Mouse (Mus musculus): ENCODE data around the gene Tmcc1.
"Not testable (repeated sequence)": the region's sequence is repeated elsewhere in the genome, so short reads cannot be mapped to it uniquely, and the experiment has no call there.

The Tmcc1 gene

DNA sequence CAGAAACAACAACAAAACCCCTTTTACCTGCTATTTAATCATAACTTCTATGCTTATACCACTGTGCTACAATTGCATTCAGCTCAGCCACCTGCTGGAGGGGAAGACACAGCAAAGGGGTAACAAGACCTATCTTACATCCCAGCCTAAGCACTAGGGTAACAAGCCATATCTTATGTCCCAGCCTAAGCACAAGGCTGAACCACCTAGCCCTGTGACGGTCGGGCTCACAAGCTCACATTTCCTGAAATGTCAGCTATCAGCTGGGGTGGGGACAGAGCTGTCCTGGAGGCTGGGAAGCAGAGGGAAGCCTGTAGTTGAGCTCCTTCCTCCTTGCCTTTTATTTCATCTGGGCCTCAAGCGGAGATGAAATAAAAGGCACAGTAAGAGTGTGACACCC, 115.7 kb downstream of the Tmcc1 start:
- no peak for ATAC-seq (ENCODE audit: low TSS enrichment)

DNA sequence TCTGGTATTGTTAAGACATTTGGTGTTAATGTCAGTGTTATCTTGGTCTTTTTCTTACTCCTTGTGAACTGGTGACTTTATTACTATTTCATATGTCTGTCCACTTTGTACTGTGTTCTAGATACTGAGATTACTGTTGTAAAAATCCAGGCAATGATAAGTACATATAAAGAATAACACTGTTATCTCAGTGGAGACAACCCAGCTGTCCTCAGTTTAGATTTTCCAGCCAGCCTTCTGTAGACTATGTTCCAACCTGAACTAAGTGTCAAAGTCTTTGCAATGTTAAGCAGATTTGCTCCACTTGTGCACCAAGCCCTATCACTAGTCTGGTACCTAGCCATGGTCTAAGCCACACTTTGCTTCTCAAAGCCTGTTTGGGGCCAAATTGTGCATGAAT, 118.4 kb downstream of the Tmcc1 start:
- ATAC-seq (ENCODE audit: low TSS enrichment) = no peak

- ATAC-seq (ENCODE audit: low TSS enrichment) = no peak
Measured at GRCm38 (mm10) chr6:116073610-116074009, 119.7 kb downstream of the Tmcc1 start.

DNA sequence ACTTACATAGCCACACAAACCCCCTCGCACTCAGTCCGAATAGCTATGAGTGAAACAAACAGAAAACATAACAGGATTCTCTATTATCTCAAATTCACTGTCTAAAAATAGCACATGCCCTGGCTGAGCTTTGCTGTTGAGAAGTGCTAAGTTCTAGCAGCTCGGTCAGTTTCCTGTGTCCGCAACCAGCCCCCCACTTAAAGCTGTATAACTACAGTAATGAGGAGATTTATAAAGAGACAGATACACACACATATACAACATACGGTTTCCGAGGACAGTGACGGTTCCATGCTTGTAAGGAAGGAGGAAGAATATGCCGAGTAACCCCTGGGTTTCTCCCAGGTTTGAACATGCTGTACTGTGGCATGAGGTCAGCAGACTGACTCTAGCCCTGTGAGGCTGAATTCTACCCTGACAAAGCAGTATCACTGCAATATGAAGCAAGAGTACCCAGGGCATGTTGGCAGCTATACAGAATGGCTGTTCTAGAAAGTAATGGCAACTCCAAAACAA, 120.5 kb downstream of the Tmcc1 start:
- ATAC-seq (ENCODE audit: low TSS enrichment) = no peak

DNA sequence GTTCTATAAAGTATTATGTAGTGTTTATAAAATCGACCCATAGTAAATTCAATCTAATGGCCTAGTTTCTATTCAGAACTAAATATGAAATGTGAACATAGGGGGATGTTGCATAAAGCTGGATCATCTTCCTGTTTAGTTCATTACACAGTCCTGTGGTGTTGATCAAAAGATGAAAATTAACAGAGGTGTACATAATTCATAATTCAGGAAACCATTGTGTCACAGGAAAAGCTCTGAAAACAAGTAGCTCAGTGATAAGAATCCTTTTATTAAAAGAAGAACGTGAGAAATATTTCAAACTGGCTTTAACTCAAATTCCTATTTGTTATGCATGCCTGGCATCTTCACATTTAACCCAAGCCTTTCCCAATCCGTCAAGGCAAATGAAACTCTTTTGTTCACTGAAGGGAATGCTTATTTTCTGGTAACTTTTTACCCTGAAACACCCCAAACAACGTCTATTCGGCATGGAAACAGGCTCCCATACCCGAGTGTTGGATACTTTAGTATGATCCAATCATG, 121.0 kb downstream of the Tmcc1 start:
- no peak for ATAC-seq (ENCODE audit: low TSS enrichment)

GRCm38 (mm10) chr6:116071781-116072180, 121.5 kb downstream of the Tmcc1 start:
- no peak for ATAC-seq (ENCODE audit: low TSS enrichment)

GRCm38 (mm10) chr6:116070558-116070957, 122.7 kb downstream of the Tmcc1 start:
- ATAC-seq (ENCODE audit: low TSS enrichment) = no peak

DNA sequence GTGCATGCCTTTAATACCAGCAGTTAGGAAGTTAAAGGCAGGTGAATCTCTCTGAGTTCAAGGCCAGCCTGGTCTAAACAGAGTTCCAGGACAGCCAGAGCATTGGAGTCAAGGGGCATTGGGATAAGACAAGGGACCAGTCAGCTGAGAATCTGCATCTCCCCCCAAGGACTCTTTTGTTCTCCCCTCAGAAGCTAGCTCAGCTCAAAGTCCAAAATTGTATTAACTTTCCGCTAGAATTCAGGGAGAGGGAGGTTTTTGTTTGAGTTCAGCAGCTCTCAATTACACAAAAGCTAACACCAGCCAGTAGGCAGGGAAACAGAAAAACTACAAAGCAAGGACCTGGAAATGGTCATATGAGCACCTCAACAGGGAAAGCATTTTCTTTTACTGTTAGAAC, 129.8 kb downstream of the Tmcc1 start:
- no peak for ATAC-seq (ENCODE audit: low TSS enrichment)

GRCm38 (mm10) chr6:116059542-116059941, 133.7 kb downstream of the Tmcc1 start:
- not testable (repeated sequence) for ATAC-seq (ENCODE audit: low TSS enrichment)

DNA sequence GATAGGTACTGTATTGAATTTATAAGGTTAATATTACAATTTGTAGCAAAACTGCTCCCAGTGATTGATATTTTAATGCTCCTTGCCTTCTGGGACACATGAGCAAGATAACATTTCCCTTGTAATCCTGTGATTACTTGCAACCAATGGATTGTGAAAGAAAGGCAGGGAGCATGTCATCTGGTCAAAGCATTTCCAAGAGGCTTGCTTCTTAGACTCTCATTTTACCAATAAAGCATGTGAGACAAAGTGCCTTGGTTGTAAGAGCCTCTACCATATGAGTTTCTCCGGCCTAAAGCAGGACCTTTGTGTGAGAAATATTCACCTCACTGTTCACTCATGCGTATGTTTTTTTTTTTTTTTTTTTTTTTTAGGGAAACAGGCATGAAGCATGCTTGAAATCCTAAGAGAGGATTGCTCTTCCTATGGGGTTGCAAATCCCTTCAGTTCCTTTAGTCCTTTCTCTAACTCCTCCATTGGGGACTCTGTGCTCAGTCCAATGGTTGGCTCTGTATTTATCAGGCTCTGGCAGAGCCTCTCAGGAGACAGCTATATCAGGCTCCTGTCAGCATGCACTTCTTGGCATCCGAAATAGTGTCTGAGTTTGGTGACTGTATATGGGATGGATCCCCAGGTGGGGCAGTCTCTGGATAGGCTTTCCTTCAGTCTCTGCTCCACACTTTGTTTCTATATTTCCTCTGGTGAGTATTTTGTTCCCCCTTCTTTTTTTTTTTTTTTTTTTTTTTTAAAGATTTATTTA, 134.6 kb downstream of the Tmcc1 start:
- no peak for ATAC-seq (ENCODE audit: low TSS enrichment)

DNA sequence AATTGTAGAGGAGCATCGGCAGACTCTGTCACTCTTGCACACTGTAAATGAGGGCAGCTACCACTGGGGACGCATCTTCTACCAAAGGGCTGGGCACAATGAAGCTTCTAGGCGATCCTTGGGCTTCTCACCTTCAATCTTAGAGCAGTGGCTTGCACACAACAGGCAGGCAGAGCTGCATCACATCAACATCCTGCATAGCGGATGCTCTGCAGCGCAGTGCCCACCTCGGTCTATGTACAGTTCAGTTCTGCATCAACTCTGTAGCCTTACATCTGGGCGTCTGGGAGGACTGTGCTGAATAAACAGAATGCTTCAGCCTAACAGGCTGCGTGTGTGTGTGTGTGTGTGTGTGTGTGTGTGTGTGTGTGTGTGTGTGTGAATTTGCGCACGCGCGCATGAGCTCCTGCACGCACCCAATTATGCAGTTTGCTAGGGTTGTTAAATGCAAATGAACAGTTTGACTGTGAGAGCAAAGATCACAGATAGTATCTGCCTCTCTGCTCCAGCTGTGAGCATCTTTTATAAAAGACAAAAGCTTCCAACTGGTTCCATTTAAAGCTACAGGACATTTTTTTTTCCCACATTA, 136.5 kb downstream of the Tmcc1 start:
- ATAC-seq (ENCODE audit: low TSS enrichment) = peak; percentile 64

- ATAC-seq (ENCODE audit: low TSS enrichment) = no peak
Measured at GRCm38 (mm10) chr6:116055766-116056165, 137.5 kb downstream of the Tmcc1 start.

DNA sequence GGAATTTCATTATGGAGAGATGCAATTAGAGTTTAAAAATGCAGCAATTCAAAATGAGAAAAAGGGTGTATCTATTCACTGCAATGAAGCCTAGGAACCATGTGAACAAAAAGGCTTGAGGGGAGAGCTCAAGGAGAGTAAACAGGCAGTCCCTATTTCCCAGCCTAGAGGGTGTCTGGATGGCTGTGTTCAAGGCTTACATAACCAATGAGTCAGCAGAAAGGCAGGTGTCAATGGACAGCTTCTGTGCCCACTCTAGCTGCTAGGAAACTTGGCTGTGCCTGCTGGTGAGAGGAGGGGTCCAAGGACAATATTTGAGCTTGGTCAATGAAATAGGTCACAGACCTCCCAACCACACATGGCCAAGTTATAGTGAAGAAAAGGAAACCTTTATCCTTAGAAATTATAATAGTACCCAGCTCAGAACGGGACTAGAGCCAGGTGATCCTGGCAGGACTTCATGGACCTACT, 138.2 kb downstream of the Tmcc1 start:
- peak; percentile 72 for ATAC-seq (ENCODE audit: low TSS enrichment)

- ATAC-seq (ENCODE audit: low TSS enrichment) = no peak
Measured at GRCm38 (mm10) chr6:116047896-116048295, 145.4 kb downstream of the Tmcc1 start.

GRCm38 (mm10) chr6:116047366-116047765, 145.9 kb downstream of the Tmcc1 start:
- peak; percentile 55; the same call in 1 of the 2 replicates for ATAC-seq (ENCODE audit: low TSS enrichment)

- 0 out of 2 replicates have a peak, but pooled peaks have one; percentile 41 for ATAC-seq (ENCODE audit: low TSS enrichment)
Measured at GRCm38 (mm10) chr6:116044039-116044438, 149.2 kb downstream of the Tmcc1 start.

GRCm38 (mm10) chr6:116038222-116038621, 155.1 kb downstream of the Tmcc1 start:
- no peak for ATAC-seq (ENCODE audit: low TSS enrichment)

DNA sequence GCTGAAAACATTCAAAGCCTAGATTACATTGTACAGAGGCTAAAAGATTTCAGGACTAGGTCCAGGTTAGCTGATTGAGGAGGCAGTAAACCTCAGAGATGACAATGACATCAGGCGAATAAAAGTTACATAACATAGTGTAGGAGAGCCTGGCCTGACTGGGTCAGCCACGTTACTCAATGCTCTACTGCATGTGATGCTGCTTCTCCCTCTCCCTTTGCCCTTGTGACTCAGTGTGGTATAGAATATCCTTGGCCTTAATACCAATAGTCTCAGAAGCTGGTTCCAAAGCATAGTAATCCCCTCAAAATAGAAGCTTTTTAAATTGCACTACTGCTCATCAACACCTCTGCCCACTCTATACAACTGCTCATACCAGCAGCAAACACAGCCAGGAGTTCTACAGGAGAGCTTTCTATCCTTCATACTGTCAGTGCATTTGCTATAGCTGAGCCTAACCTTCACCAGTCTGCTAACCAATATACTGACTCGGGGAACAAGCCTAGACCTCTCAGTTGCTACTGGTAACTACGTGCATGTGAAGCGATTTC, 155.9 kb downstream of the Tmcc1 start:
- peak; percentile 88 for ATAC-seq (ENCODE audit: low TSS enrichment)

DNA sequence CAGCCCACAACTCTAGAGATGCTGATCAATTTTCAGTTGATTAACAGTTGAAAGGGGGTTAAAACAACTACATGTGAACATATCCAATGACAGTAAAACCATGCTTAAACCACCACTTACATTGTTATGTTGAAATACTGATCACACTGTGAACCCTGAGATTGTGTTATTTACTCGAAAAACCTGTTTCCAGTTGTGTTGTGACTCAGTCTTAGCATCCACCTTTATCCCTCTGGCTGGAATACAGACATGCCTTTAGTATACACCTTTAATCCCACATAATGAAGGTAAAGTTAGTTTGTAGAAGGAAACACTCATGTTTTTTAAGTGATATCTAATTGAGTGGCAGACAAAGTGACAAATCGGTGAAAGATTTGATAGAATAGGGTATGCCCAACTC, 156.7 kb downstream of the Tmcc1 start:
- ATAC-seq (ENCODE audit: low TSS enrichment) = no peak

DNA sequence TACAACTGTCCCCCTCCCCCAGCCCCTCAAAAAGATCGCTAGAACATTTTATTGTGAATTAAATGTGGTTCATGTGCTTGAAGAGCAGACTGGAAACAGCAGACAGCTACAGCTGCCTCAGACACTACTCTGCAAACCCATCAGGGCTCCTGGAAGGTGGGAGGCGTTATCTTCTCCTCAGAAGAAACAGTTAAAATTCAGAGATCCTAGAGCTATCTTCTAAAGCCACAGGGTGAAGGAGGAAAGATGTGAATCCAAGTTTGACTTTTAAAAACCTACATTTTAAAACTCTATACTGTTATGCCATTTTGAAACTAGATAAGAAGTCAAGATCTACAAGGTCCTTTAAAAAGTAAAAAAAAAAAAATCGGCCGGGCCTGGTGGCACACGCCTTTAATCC, 162.2 kb downstream of the Tmcc1 start:
- ATAC-seq (ENCODE audit: low TSS enrichment) = no peak

- no peak for ATAC-seq (ENCODE audit: low TSS enrichment)
Measured at GRCm38 (mm10) chr6:116024666-116025065, 168.6 kb downstream of the Tmcc1 start.

DNA sequence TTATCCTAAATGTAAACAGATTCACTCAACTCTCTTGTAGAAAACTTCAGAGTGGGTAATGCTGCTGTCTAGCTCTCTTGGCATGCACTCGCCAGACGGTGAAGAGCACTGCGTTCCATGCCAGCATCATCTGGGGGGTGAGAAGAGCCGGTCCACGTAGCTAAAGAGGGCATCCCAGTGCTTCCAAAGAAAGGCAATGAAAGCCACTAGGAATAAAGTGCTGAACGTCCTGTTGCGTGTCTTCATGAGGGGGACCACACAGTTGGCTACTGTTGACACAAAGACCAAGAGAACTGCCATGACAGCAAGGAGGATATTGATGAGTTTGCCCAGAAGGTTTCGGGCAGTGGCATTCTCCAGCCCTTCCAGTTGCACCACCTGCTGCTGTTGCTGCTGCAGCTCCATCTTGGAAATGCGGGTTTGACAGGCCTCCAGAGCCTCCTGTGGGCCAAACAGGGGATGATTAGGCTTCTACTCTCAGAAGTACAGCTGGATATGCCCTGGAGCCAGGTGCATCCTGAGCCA, 171.3 kb downstream of the Tmcc1 start:
- peak; percentile 8; the same call in 1 of the 2 replicates for ATAC-seq (ENCODE audit: low TSS enrichment)

Data from frontal cortex, adult (tissue).